Mouse (Mus musculus) bone marrow macrophage, adult 2 months (primary cell): ENCODE results near the gene Rplp2.

Experiments
- CTCF ChIP-seq: IDR thresholded peaks from 2 replicates; pipeline ENCODE4 v1.5.1; 2012; ENCODE audit warnings: low read depth, mild to moderate bottlenecking, low read length, moderate library complexity
- POLR2A ChIP-seq: IDR thresholded peaks from 2 replicates; pipeline ENCODE4 v1.6.1; 2012; ENCODE audit warnings: mild to moderate bottlenecking, low read depth, low read length, borderline replicate concordance

GRCm38 (mm10) chr7:141459301-141459711 is 12.1 kb downstream of the Rplp2 start:
- TF ChIP-seq POLR2A, result no peak
- TF ChIP-seq CTCF, result no peak
